Mouse (Mus musculus) testis, postnatal 10 days (tissue): Measurements from ENCODE around the gene Jun.

ENCODE experiments used
- DNase-seq: peaks from one replicate; pipeline ENCODE4 v3.0.0; 2021; ENCODE audit warnings: low spot score

The Jun gene

GRCm38 (mm10) chr4:95052025-95052899 lies at the start of gene Jun:
Gene Jun (minus strand): TSS chr4:95052222.
- peak; percentile 99 for DNase-seq

- no peak for DNase-seq
Observed at GRCm38 (mm10) chr4:95101684-95102083, 49.7 kb upstream of the Jun start.

DNA sequence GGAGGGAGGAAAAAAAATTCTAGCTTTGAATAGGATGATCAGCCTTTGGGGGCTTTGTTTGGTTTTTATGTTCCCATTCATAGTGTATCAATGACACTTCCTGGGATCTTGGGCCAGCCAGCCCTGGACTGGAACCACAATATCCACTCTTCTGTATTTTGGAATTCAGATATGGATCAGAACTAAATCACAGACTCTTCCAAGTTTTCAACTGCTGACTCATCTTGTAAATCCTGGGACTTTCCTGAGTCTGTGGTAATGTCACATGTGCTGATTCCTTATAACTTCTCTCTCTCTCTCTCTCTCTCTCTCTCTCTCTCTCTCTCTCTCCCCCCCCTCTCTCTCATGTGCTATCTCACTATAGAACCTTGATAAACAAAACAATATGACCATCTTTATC lies 48.7 kb upstream of the Jun start:
- DNase-seq, result no peak

DNA sequence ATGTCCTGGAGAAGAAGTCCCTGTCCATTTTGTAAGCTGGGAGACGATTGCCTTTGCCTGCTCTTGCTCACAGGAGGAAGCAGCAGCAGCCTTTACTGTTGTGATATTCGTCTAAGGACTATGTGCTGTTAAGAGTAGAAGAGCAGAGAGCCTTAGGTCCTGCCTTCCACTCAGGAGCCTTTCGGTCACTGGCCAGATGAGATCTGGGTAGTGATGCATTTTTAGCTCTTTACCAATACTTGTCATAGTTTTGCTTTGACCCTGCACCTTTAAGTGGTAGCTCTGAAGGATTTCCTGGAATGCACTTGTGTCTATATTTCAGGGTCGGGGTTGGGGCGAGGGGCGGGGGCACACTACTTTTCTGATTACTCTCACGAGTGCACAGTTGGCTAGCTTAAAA lies 47.4 kb upstream of the Jun start:
- no peak for DNase-seq

GRCm38 (mm10) chr4:95098722-95099097 lies 46.7 kb upstream of the Jun start:
- DNase-seq, result no peak

DNA sequence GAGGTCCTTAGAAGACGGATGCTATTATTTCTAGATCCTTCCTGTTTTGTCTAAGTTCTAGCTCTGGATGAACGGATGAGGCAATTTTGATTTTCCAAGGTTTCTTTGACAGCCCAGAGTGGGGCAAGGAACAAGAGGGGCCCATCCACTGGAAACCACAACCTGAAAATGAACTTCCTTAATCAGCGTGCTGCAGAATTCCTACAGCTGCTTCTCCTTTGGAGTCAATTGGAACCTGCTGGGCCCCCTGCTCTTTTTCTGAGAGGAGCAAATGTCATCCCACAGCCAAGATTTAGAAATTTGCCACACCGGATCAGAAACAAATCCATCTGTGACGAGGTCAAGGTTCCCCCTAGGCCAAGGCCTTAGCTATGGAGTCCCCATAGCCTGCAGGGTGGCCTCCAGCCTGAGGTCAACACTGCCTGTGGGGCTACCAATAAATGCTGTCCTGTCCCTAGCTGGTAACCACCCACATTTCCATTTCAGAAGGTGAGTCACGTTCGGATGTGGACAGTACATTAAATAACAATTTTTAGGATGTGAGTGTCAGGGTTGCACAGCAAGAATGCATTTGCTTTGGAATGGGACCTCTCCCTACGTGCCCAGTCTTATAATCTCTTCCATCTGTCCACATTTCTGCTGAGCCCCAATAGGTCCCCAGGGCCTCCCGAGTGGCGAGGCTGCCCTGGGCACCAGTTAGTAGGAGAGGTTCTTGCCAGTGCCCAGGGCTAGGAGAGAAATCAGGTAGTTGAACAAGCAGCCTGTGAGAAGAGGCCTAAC lies 46.1 kb upstream of the Jun start:
- DNase-seq, result no peak

GRCm38 (mm10) chr4:95096731-95097130 lies 44.7 kb upstream of the Jun start:
- DNase-seq, result no peak

DNA sequence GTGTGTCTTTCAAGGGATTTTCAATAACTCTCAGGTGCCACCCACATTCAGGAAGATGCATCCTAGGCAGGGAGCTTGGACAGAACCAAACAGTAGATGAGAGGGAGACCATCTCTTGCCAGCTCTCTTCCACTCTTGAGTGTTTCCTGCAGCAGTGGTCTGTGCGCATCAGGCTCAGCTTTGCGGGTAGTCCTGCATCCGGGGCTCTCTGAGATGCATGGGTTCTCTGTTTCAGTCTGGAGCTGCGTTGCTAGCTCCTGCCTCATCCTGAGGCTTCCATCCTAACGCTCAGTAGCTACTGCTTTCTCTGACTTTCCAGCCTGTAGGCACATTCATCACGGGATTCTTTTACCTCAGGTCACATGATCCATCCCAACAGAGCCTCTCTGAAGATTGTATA lies 43.9 kb upstream of the Jun start:
- DNase-seq, result no peak

GRCm38 (mm10) chr4:95095355-95095754 lies 43.3 kb upstream of the Jun start:
- no peak for DNase-seq

DNA sequence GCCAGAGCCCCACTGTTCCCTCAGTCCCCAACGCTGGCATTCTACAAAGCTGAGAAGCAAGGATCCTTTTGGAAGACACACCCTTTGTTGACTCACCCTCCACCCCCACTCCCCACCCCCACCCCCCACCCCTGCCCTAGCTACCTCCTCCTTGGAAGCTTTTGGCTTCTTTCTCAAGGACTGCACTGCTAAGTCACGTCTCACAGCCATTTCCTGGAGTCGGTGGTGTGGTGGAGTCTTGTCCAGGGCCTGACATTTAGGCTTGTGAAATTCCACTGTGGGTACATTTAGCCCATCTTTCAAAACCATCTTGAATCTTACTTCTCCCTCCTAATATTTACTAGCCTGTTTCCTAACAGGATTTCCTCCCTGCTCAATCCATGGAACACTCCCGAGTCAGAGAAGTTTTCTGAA lies 42.7 kb upstream of the Jun start:
- no peak for DNase-seq

GRCm38 (mm10) chr4:95093615-95094014 lies 41.6 kb upstream of the Jun start:
- no peak for DNase-seq

DNA sequence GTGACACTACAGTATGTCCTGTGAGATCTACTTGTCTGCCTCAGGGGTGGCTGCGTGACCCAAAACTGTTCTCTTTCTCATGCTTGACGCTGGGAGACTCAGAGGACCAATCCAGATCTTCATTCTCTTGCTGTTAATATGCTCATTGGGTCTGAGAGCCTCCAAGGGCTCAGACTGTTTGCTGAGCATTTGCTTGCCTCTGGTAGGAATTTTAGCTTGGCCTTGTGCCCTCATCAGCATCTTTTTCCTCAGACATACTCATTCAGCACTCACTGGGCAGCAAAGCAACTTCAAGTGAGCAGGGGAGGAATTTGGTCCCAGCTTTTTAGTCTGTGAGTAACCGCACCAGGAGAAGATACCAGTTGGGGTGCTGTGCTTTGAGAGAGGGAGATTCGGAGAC lies 40.5 kb upstream of the Jun start:
- DNase-seq, result no peak

DNA sequence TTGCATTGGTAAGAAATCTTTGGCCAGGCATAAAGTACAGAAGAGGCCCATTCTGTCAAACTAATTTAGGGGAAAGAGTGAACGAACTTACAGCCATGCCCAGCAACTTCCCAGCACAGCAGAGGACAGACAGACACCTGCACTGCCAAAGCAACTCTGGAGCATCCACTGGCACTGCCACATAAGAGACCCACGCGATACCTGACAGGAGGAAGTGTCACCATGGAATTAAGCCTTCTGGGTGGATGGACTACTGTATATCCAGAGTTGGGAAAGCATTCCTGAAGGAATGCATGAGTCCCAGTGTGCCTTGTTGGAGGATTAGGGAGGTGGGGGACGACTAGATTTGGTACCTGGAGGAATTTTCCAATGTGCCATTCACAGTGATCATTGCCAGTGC lies 39.5 kb upstream of the Jun start:
- DNase-seq, result peak; percentile 23

DNA sequence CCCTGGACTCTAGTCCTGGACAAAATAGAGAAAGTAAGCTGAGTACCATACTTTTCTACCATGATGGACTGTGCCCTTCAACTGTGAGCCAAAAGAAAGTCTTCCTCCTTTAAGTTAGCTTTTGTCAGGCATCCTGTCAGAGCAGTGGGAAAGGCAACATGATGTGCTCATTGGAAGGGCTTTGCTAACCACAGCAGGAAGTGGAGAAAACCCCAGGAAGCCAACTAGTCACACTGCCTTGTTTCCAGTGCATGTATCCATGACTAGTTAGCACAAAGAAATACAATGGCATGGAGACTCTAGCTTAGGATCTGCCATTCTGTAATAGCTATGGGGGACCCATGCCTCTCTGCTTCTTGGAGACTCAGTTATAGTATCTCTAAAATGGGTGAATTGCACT lies 37.9 kb upstream of the Jun start:
- peak; percentile 5 for DNase-seq

- DNase-seq, result no peak
Observed at GRCm38 (mm10) chr4:95089053-95089452, 37.0 kb upstream of the Jun start.

GRCm38 (mm10) chr4:95083957-95084356 lies 31.9 kb upstream of the Jun start:
- no peak for DNase-seq

- no peak for DNase-seq
Observed at GRCm38 (mm10) chr4:95083191-95083729, 31.2 kb upstream of the Jun start.

- peak; percentile 62 for DNase-seq
Observed at GRCm38 (mm10) chr4:95082481-95083088, 30.6 kb upstream of the Jun start.

DNA sequence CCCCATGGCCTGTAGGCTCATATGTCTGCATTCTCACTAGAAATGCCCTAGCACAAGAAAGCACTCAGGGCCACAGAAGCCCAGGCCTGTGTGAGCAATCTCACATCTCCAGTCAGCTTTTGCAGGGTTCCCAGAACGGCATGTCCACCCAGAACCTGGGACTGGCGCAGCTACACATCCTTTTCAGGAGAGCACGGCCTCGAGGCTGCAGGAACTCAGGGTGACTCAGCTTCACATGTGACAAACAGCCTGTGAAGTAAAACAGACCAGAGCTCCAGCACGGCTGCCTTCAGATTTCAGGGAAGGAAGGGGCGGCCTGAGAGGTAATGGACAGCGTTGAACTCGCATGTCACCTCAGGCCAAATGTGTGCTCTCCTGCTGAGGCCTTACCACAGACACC lies 29.6 kb upstream of the Jun start:
- no peak for DNase-seq

GRCm38 (mm10) chr4:95078625-95079024 lies 26.6 kb upstream of the Jun start:
- DNase-seq, result no peak

DNA sequence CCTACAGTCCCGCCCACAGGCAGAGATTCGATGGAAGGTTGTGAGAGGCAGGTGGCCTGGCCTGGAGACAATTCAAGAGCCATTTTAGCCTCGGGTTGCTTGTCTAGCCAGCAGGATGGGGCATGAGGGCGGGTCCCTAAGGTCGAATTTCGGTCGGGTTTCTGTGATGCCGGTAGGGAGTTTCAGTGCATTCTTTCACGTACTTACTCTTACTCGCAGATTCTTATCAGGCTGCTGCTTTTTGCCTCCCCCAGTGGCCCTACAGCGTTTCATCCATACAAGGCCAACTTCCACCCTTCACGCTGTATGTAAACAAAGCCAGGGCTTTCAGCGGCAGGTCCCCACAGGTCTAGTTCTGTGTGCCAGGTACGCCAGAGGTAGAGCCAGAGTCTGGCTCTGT lies 24.3 kb upstream of the Jun start:
- DNase-seq, result no peak

DNA sequence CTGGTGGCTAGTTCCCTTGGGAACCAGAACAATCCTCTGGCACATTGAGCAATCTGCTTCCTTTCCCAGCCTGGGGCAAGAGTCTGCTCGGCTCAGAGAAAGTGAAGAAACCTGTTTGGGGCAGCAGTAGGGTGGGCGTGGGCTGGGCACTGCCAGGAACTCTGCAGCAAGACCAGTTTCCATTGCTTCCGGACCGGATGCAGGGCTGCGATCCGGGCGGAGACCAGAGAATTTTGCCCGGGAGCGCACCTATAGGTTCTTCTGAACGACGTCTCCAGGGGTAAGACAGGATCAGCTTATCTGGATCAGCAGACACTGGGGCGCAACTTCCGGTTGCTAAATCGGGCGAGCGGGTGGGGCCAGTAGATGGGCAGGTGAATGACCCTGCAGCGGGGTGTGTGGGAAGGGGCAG lies 23.6 kb upstream of the Jun start:
- no peak for DNase-seq

DNA sequence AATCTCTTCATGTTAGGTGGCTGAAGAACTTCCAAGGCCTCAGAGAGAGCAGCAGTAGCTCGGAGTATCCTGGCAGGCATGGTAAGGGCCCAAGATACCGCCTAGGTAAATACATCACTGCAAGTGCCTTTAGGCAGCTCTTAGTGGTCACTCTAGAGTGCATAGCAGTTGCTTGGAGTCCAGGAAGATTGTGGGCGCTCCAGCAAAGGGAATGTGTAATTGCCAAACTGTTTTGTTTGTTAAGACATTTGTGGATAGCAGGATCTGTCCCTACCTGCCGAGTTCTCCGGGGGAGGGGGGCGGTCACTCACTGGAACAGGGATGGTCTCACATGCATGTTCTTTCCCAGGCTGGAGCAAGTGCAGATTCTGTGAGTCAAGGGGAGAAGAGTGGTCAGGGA lies 22.3 kb upstream of the Jun start:
- no peak for DNase-seq
